Mouse (Mus musculus): ENCODE results near the gene Gm11099. TPM values are rescaled to one million over a fixed set of nuclear protein-coding genes. Genes with fewer than 3 reads are reported as not detected.

Gene Gm11099
- total and polyA plus RNA-seq, 2 experiments from 2014 or later: not detected

- 95% methylated on average over 9 of the region's 9 CpGs for WGBS
- H3K4me3 ChIP-seq (ENCODE audit: low read depth, low read length): no peak overlapping the region
- H3K27me3 ChIP-seq (ENCODE audit: control insufficient read depth, insufficient read depth, low read length): no peaks in the 10 kb centered on the region
- DNase-seq (ENCODE audit: low spot score): no peak
- no peak overlapping the region for H3K9ac ChIP-seq (replicated peaks; ENCODE audit: low read depth, low read length)
- H3K4me1 ChIP-seq (ENCODE audit: control insufficient read depth, insufficient read depth): peaks cover 4% of the 10 kb centered on the region; the same call in 1 of the 2 replicates
- no peak overlapping the region for H3K27ac ChIP-seq (ENCODE audit: low read depth)
- H3K4me2 ChIP-seq (ENCODE audit: low read depth, low read length): no peak overlapping the region
- ATAC-seq (ENCODE audit: insufficient read depth, low read depth): no peak
- no peaks in the 10 kb centered on the region for H3K36me3 ChIP-seq (replicated peaks; ENCODE audit: control insufficient read depth, insufficient read depth, low read length)
- TF ChIP-seq CTCF (IDR thresholded peaks at IDR 0.05; ENCODE audit: low read depth) (no peak), EP300 (IDR thresholded peaks at IDR 0.05; ENCODE audit: low read depth) (no peak)
- no peaks in the 10 kb centered on the region for H3K9me3 ChIP-seq (replicated peaks; ENCODE audit: control insufficient read depth, low read length)
Observed at GRCm38 (mm10) chr2:58912339-58912738, 53.1 kb downstream of the Gm11099 start.

GRCm38 (mm10) chr2:58918351-58918750 is 59.1 kb downstream of the Gm11099 start:
- WGBS: 66% methylated on average over 4 of the region's 4 CpGs

GRCm38 (mm10) chr2:58925551-58925950 is 66.3 kb downstream of the Gm11099 start:
- Histone ChIP-seq H3K4me2 (ENCODE audit: low read depth, low read length) (no peak overlapping the region), H3K27ac (ENCODE audit: low read depth) (no peak overlapping the region), H3K27me3 (ENCODE audit: control insufficient read depth, insufficient read depth, low read length) (no peaks in the 10 kb centered on the region), H3K9me3 (replicated peaks; ENCODE audit: control insufficient read depth, low read length) (no peaks in the 10 kb centered on the region), H3K36me3 (replicated peaks; ENCODE audit: control insufficient read depth, insufficient read depth, low read length) (no peaks in the 10 kb centered on the region), H3K4me1 (ENCODE audit: control insufficient read depth, insufficient read depth) (no peaks in the 10 kb centered on the region), H3K9ac (replicated peaks; ENCODE audit: low read depth, low read length) (no peak overlapping the region), H3K4me3 (ENCODE audit: low read depth, low read length) (no peak overlapping the region)
- 90% methylated on average over 2 of the region's 2 CpGs for WGBS
- ATAC-seq (ENCODE audit: insufficient read depth, low read depth) (no peak), DNase-seq (ENCODE audit: low spot score) (no peak)
- TF ChIP-seq EP300 (IDR thresholded peaks at IDR 0.05; ENCODE audit: low read depth) (no peak), CTCF (IDR thresholded peaks at IDR 0.05; ENCODE audit: low read depth) (no peak)

More at GRCm38 (mm10) chr2:58918351-58918750, 59.1 kb downstream of the Gm11099 start:
- H3K36me3 ChIP-seq (replicated peaks; ENCODE audit: control insufficient read depth, insufficient read depth, low read length): no peaks in the 10 kb centered on the region
- H3K9me3 ChIP-seq (replicated peaks; ENCODE audit: control insufficient read depth, low read length): no peaks in the 10 kb centered on the region
- DNase-seq (ENCODE audit: low spot score): no peak
- no peak for TF ChIP-seq EP300 (IDR thresholded peaks at IDR 0.05; ENCODE audit: low read depth)
- TF ChIP-seq CTCF (IDR thresholded peaks at IDR 0.05; ENCODE audit: low read depth): no peak
- H3K9ac ChIP-seq (replicated peaks; ENCODE audit: low read depth, low read length): no peak overlapping the region
- no peak for ATAC-seq (ENCODE audit: insufficient read depth, low read depth)
- no peaks in the 10 kb centered on the region for H3K4me1 ChIP-seq (ENCODE audit: control insufficient read depth, insufficient read depth)
- no peak overlapping the region for H3K4me3 ChIP-seq (ENCODE audit: low read depth, low read length)
- no peak overlapping the region for H3K4me2 ChIP-seq (ENCODE audit: low read depth, low read length)
- H3K27ac ChIP-seq (ENCODE audit: low read depth): no peak overlapping the region
- no peaks in the 10 kb centered on the region for H3K27me3 ChIP-seq (ENCODE audit: control insufficient read depth, insufficient read depth, low read length)

- WGBS: 76% methylated on average over 4 of the region's 4 CpGs
- DNase-seq (ENCODE audit: low spot score) (no peak), ATAC-seq (ENCODE audit: insufficient read depth, low read depth) (no peak)
- H3K36me3 ChIP-seq (replicated peaks; ENCODE audit: control insufficient read depth, insufficient read depth, low read length): no peaks in the 10 kb centered on the region
- H3K27ac ChIP-seq (ENCODE audit: low read depth): no peak overlapping the region
- no peak overlapping the region for H3K9ac ChIP-seq (replicated peaks; ENCODE audit: low read depth, low read length)
- no peaks in the 10 kb centered on the region for H3K27me3 ChIP-seq (ENCODE audit: control insufficient read depth, insufficient read depth, low read length)
- H3K4me1 ChIP-seq (ENCODE audit: control insufficient read depth, insufficient read depth): no peaks in the 10 kb centered on the region
- no peak overlapping the region for H3K4me3 ChIP-seq (ENCODE audit: low read depth, low read length)
- H3K9me3 ChIP-seq (replicated peaks; ENCODE audit: control insufficient read depth, low read length): no peaks in the 10 kb centered on the region
- no peak overlapping the region for H3K4me2 ChIP-seq (ENCODE audit: low read depth, low read length)
- TF ChIP-seq EP300 (IDR thresholded peaks at IDR 0.05; ENCODE audit: low read depth) (no peak), CTCF (IDR thresholded peaks at IDR 0.05; ENCODE audit: low read depth) (no peak)
Observed at GRCm38 (mm10) chr2:58941361-58941760, 82.1 kb downstream of the Gm11099 start.

GRCm38 (mm10) chr2:58948796-58949195 is 89.6 kb downstream of the Gm11099 start:
- no peaks in the 10 kb centered on the region for H3K36me3 ChIP-seq (replicated peaks; ENCODE audit: control insufficient read depth, insufficient read depth, low read length)
- no peak for TF ChIP-seq EP300 (IDR thresholded peaks at IDR 0.05; ENCODE audit: low read depth)
- TF ChIP-seq CTCF (IDR thresholded peaks at IDR 0.05; ENCODE audit: low read depth): no peak
- no peak overlapping the region for H3K4me3 ChIP-seq (ENCODE audit: low read depth, low read length)
- H3K27me3 ChIP-seq (ENCODE audit: control insufficient read depth, insufficient read depth, low read length): no peaks in the 10 kb centered on the region
- H3K4me1 ChIP-seq (ENCODE audit: control insufficient read depth, insufficient read depth): no peaks in the 10 kb centered on the region
- no peak overlapping the region for H3K27ac ChIP-seq (ENCODE audit: low read depth)
- DNase-seq (ENCODE audit: low spot score) (no peak), ATAC-seq (ENCODE audit: insufficient read depth, low read depth) (no peak)
- no peaks in the 10 kb centered on the region for H3K9me3 ChIP-seq (replicated peaks; ENCODE audit: control insufficient read depth, low read length)
- no peak overlapping the region for H3K9ac ChIP-seq (replicated peaks; ENCODE audit: low read depth, low read length)
- no peak overlapping the region for H3K4me2 ChIP-seq (ENCODE audit: low read depth, low read length)
- 80% methylated on average over 7 of the region's 7 CpGs for WGBS

- Histone ChIP-seq H3K4me3 (ENCODE audit: low read depth, low read length) (no peak overlapping the region), H3K4me2 (ENCODE audit: low read depth, low read length) (no peak overlapping the region), H3K9ac (replicated peaks; ENCODE audit: low read depth, low read length) (no peak overlapping the region), H3K4me1 (ENCODE audit: control insufficient read depth, insufficient read depth) (no peaks in the 10 kb centered on the region), H3K27ac (ENCODE audit: low read depth) (no peak overlapping the region), H3K27me3 (ENCODE audit: control insufficient read depth, insufficient read depth, low read length) (no peaks in the 10 kb centered on the region), H3K9me3 (replicated peaks; ENCODE audit: control insufficient read depth, low read length) (no peaks in the 10 kb centered on the region), H3K36me3 (replicated peaks; ENCODE audit: control insufficient read depth, insufficient read depth, low read length) (no peaks in the 10 kb centered on the region)
- ATAC-seq (ENCODE audit: insufficient read depth, low read depth) (no peak), DNase-seq (ENCODE audit: low spot score) (no peak)
- TF ChIP-seq CTCF (IDR thresholded peaks at IDR 0.05; ENCODE audit: low read depth) (no peak), EP300 (IDR thresholded peaks at IDR 0.05; ENCODE audit: low read depth) (no peak)
- WGBS: 87% methylated on average over 3 of the region's 3 CpGs
Observed at GRCm38 (mm10) chr2:58952101-58952500, 92.9 kb downstream of the Gm11099 start.
